ENCODE assay signal across 8 mouse cellular contexts in genomic region chr19:43521996-43522395, GRCm38 (mm10). TPM values are rescaled to one million over a fixed set of nuclear protein-coding genes. Genes with fewer than 3 reads are reported as not detected.
DNase-seq lines count a peak whose midpoint lies in the region; ATAC-seq and TF ChIP-seq lines count a peak whose summit lies in the region.
"Had no signal": no experiment of that assay in that cellular context is flagged by ENCODE, and none has a peak within 500 bp of the region (broad histone marks: within the 10 kb centered on the region; RNA-seq: fewer than 3 reads in every experiment).

No protein-coding gene starts in this region.

- H3K4me1 ChIP-seq in heart, embryonic 11.5 days (ENCODE audit: control insufficient read depth, insufficient read depth, low read length), result peaks cover 16% of the 10 kb centered on the region
- peaks cover 52% of the 10 kb centered on the region for H3K4me1 ChIP-seq in midbrain, embryonic 13.5 days (replicated peaks)
- H3K4me1 ChIP-seq in midbrain, embryonic 11.5 days (ENCODE audit: control insufficient read depth, insufficient read depth, low read length), result peaks cover 18% of the 10 kb centered on the region
- peaks cover 42% of the 10 kb centered on the region for H3K4me1 ChIP-seq in forebrain, embryonic 16.5 days (replicated peaks; ENCODE audit: control insufficient read depth, insufficient read depth, low read length)
- peaks cover 11% of the 10 kb centered on the region; the same call in 1 of the 2 replicates for H3K4me1 ChIP-seq in small intestine, adult 2 months (ENCODE audit: control insufficient read depth, insufficient read depth, insufficient read length, low read length)

- no peak for TF ChIP-seq POLR2A in small intestine, adult 2 months (IDR thresholded peaks at IDR 0.05; ENCODE audit: low read depth, low read length)

- no peaks in the 10 kb centered on the region for H3K27me3 ChIP-seq in heart, embryonic 11.5 days (ENCODE audit: control insufficient read depth, insufficient read depth, low read length)
- peaks cover 9% of the 10 kb centered on the region; the same call in 1 of the 2 replicates for H3K27me3 ChIP-seq in midbrain, embryonic 13.5 days
- no peaks in the 10 kb centered on the region for H3K27me3 ChIP-seq in midbrain, embryonic 11.5 days (ENCODE audit: control insufficient read depth, insufficient read depth, low read length)
- H3K27me3 ChIP-seq in forebrain, embryonic 16.5 days (replicated peaks; ENCODE audit: control insufficient read depth, insufficient read depth, low read length), result no peaks in the 10 kb centered on the region
- H3K27me3 ChIP-seq in small intestine, adult 2 months (ENCODE audit: control insufficient read depth, insufficient read depth, low read length), result no peaks in the 10 kb centered on the region

- no peak overlapping the region for H3K27ac ChIP-seq in heart, embryonic 11.5 days (ENCODE audit: low read depth, low read length)
- H3K27ac ChIP-seq in midbrain, embryonic 13.5 days, result no peak overlapping the region
- no peak overlapping the region for H3K27ac ChIP-seq in midbrain, embryonic 11.5 days (ENCODE audit: low read depth, low read length)
- no peak overlapping the region for H3K27ac ChIP-seq in forebrain, embryonic 16.5 days (ENCODE audit: low read length)
- H3K27ac ChIP-seq in small intestine, adult 2 months (ENCODE audit: insufficient read depth, low read depth, low read length), result peak overlapping the region; percentile 69

- no peak for ATAC-seq in heart, embryonic 11.5 days (replicated peaks; ENCODE audit: insufficient number of reproducible peaks, low FRiP score, low TSS enrichment)
- ATAC-seq in midbrain, embryonic 13.5 days, result no peak
- no peak for ATAC-seq in midbrain, embryonic 11.5 days (ENCODE audit: low FRiP score)
- ATAC-seq in forebrain, embryonic 16.5 days, result no peak

- DNase-seq in heart, adult 18-20 months, result no peak
- DNase-seq in midbrain, embryonic 11.5 days (ENCODE audit: low spot score, missing footprints), result no peak
- no peak for DNase-seq in layer of hippocampus, postnatal 10 days (ENCODE audit: low spot score in 2 of 2)
- DNase-seq: cerebellum, postnatal 36 days had no signal

- no peak overlapping the region for H3K4me3 ChIP-seq in heart, embryonic 11.5 days (ENCODE audit: low read depth, low read length)
- no peak overlapping the region for H3K4me3 ChIP-seq in midbrain, embryonic 13.5 days (replicated peaks)
- no peak overlapping the region for H3K4me3 ChIP-seq in midbrain, embryonic 11.5 days (ENCODE audit: low read depth, low read length)
- H3K4me3 ChIP-seq in forebrain, embryonic 16.5 days (replicated peaks; ENCODE audit: low read length), result no peak overlapping the region
- no peak overlapping the region; the same call in 1 of the 2 replicates for H3K4me3 ChIP-seq in small intestine, adult 2 months (ENCODE audit: low read depth, low read length)

- H3K4me2 ChIP-seq in heart, embryonic 11.5 days, result peak overlapping the region; percentile 68
- peak overlapping the region; percentile 29 for H3K4me2 ChIP-seq in midbrain, embryonic 13.5 days (replicated peaks)
- H3K4me2 ChIP-seq in midbrain, embryonic 11.5 days, result no peak overlapping the region
- 0 out of 2 replicates have a peak overlapping the region, but pooled peaks have one; percentile 6 for H3K4me2 ChIP-seq in forebrain, embryonic 16.5 days (ENCODE audit: low read length)

- 76% methylated on average over 9 of the region's 9 CpGs for WGBS in heart, embryonic 11.5 days (ENCODE audit: insufficient replicate concordance)
- 81% methylated on average over 9 of the region's 9 CpGs for WGBS in midbrain, embryonic 13.5 days
- WGBS in midbrain, embryonic 11.5 days, result 87% methylated on average over 9 of the region's 9 CpGs
- WGBS in forebrain, embryonic 16.5 days, result 76% methylated on average over 9 of the region's 9 CpGs
- 88% methylated on average over 9 of the region's 9 CpGs for WGBS in small intestine, adult 2 months

- TF ChIP-seq CTCF in small intestine, adult 2 months (IDR thresholded peaks at IDR 0.05; ENCODE audit: extremely low read depth, insufficient read length, insufficient replicate concordance, low read depth, low read length), result no peak

- H3K9me3 ChIP-seq in heart, embryonic 11.5 days (replicated peaks; ENCODE audit: control insufficient read depth, low read length), result no peaks in the 10 kb centered on the region
- H3K9me3 ChIP-seq in midbrain, embryonic 13.5 days, result no peaks in the 10 kb centered on the region
- no peaks in the 10 kb centered on the region for H3K9me3 ChIP-seq in midbrain, embryonic 11.5 days (ENCODE audit: control insufficient read depth, low read length)
- no peaks in the 10 kb centered on the region for H3K9me3 ChIP-seq in forebrain, embryonic 16.5 days (ENCODE audit: control insufficient read depth, low read length)

- H3K9ac ChIP-seq in heart, embryonic 11.5 days (ENCODE audit: low read depth, low read length), result no peak overlapping the region
- no peak overlapping the region for H3K9ac ChIP-seq in midbrain, embryonic 13.5 days (replicated peaks)
- H3K9ac ChIP-seq in midbrain, embryonic 11.5 days (ENCODE audit: low read length), result no peak overlapping the region
- no peak overlapping the region for H3K9ac ChIP-seq in forebrain, embryonic 16.5 days (replicated peaks; ENCODE audit: low read depth, low read length)

- no peaks in the 10 kb centered on the region for H3K36me3 ChIP-seq in heart, embryonic 11.5 days (ENCODE audit: control insufficient read depth, insufficient read depth, low read length)
- no peaks in the 10 kb centered on the region for H3K36me3 ChIP-seq in midbrain, embryonic 13.5 days
- H3K36me3 ChIP-seq in midbrain, embryonic 11.5 days (ENCODE audit: control insufficient read depth, insufficient read depth, low read length), result no peaks in the 10 kb centered on the region
- H3K36me3 ChIP-seq in forebrain, embryonic 16.5 days (ENCODE audit: control insufficient read depth, insufficient read depth), result no peaks in the 10 kb centered on the region
- peaks cover 6% of the 10 kb centered on the region for H3K36me3 ChIP-seq in small intestine, adult 2 months (ENCODE audit: control insufficient read depth, insufficient read depth, low read length)

RNA-seq across cellular contexts. Expression of gene Got1, which starts 2.4 kb away (rescaled TPM):
- 134 and 158 TPM in 2 replicates for polyA plus RNA-seq in heart, embryonic 11.5 days (2014; fragmentation: Nextera tagmentation; extraction: Ambion mirVana)
- 1,000 to 10,000 TPM; 1,066 to 1,082 TPM for total RNA-seq in heart, adult 18-20 months (2021)
- 67.3 and 73.2 TPM in 2 replicates for polyA plus RNA-seq in midbrain, embryonic 13.5 days (2015; fragmentation: Nextera tagmentation; extraction: Ambion mirVana)
- 46.6 and 47.0 TPM in 2 replicates for polyA plus RNA-seq in midbrain, embryonic 11.5 days (2014; fragmentation: Nextera tagmentation; extraction: Ambion mirVana)
- 72.2 and 78.6 TPM in 2 replicates for polyA plus RNA-seq in forebrain, embryonic 16.5 days (2015; fragmentation: Nextera tagmentation; extraction: Ambion mirVana)
- polyA plus RNA-seq in small intestine, adult 2 months (2012; rRNA removed), result 36.0 and 41.3 TPM in 2 replicates
- 100 to 1,000 TPM; 185 to 197 TPM for total RNA-seq in layer of hippocampus, postnatal 10 days (2021)
